Mouse (Mus musculus): ENCODE results near the gene Rab2b. TPM values are rescaled to one million over a fixed set of nuclear protein-coding genes. Genes with fewer than 3 reads are reported as not detected.
"Not testable (repeated sequence)": the region's sequence is repeated elsewhere in the genome, so short reads cannot be mapped to it uniquely, and the experiment has no call there.

Gene Rab2b
- polyA plus RNA-seq, 1 experiment from 2014 or later, result 20.8 TPM

DNA sequence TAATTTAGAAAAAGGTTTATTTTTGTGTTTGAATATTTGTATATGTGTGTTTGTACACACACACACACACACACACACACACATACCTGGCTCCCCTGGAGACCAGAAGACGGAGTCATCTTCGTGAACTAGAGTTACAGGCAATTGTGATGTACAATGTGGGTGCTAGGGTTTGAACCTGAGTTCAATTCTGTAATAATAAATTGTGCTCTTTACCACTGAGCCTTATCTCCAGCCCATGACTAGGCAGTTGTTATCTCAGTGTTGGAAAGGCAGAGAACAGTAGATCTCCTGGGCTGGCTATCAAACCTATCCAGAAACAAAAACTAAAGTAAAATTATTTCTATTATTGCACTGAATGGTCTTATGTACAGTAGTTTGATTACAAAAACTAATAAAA is 26.8 kb upstream of the Rab2b start:
- Histone ChIP-seq H3K4me3 (ENCODE audit: inconsistent target) (no peak overlapping the region), H3K36me3 (ENCODE audit: inconsistent target) (no peaks in the 10 kb centered on the region), H3K79me2 (ENCODE audit: inconsistent target) (peaks cover 34% of the 10 kb centered on the region), H3K27ac (no peak overlapping the region)
- WGBS (ENCODE audit: missing documents), result 88% methylated on average over 2 of the region's 2 CpGs

DNA sequence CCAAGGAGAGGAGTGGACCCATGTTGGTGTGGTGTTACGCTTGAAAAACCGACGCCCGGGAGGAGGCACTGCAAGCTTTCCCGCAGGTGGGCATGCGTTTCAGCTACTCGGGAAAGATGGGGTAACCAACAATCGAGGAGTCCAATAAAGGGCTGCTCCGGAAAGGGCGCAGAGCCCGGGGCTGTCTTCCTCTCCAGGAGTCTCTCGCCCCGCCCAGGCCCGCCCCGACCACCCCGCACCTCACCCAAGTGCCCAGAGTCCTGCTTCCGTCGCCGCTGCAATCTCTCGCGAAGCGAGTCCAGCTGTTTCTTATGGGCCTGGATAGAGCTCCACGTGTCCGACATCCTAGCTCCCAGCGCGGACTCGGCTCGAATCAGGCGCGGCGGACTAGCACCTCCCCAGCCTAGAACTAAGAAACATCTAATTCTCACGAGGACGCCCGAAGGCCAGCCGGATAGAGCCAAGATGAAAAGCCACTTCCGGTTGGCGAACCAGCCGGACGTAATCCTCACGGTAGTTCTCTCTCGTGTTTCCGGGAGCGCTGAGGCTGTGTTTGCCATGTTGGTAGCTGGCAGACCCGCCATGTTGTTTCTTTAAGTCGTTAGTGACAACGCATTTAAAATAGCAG is 25.4 kb upstream of the Rab2b start, which contains the start of gene Mettl3:
TSS of gene Mettl3 (minus strand) at position 485 of the 628 bp plus-strand sequence.
- Histone ChIP-seq H3K36me3 (ENCODE audit: inconsistent target) (peaks cover 7% of the 10 kb centered on the region; the same call in 1 of the 2 replicates), H3K79me2 (ENCODE audit: inconsistent target) (peaks cover 37% of the 10 kb centered on the region), H3K4me3 (ENCODE audit: inconsistent target) (peak within 1 kb of the TSS; percentile 90), H3K27ac (peak within 1 kb of the TSS; percentile 74)
- 1% methylated on average over 42 of the region's 46 CpGs for WGBS (ENCODE audit: missing documents)

GRCm38 (mm10) chr14:52303517-52303916 is 24.2 kb upstream of the Rab2b start:
- no CpG with 5 or more reads among the region's 3 CpGs for WGBS (ENCODE audit: missing documents)

DNA sequence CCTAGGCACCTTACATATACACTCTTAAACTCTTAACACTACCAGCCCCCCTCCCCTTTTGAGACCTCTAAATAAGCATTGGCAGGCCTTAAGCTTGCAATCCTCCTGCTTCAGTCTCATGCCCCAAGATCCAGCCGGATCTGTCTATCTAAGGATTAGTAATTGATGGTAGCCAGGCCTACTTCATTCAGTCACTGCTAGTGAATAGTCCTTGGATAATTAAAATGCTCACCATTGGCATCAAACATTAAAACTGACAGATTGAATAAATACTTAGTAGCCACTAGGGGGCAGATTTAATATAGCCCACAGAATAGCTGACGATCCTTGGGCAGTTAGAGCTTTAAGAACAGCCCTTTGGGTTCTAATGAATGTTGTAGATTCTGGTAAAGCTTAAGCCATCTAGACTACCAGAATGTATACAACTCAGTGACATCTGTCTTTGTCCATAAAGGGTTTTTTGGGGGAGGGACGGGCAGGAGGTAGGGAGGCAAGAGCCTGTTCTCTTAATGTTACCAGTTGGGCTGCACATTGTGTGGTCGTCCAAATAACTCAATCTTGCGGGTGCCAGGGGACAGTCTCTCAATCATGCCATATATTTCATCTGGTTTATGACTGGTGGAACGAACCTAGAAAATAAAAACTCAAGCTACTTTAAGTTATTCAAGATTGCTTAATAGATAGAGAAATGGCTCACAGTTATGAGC is 16.4 kb upstream of the Rab2b start:
- WGBS (ENCODE audit: missing documents), result 88% methylated on average over 5 of the region's 6 CpGs
- Histone ChIP-seq H3K4me3 (ENCODE audit: inconsistent target) (no peak overlapping the region), H3K79me2 (ENCODE audit: inconsistent target) (no peaks in the 10 kb centered on the region; the same call in 1 of the 2 replicates), H3K27ac (no peak overlapping the region), H3K36me3 (ENCODE audit: inconsistent target) (peaks cover 77% of the 10 kb centered on the region)

More at GRCm38 (mm10) chr14:52303517-52303916, 24.2 kb upstream of the Rab2b start:
- H3K79me2 ChIP-seq (ENCODE audit: inconsistent target), result peaks cover 37% of the 10 kb centered on the region
- H3K27ac ChIP-seq; H3K4me3 ChIP-seq (ENCODE audit: inconsistent target): not testable (repeated sequence)
- H3K36me3 ChIP-seq (ENCODE audit: inconsistent target), result peaks cover 18% of the 10 kb centered on the region; the same call in 1 of the 2 replicates

DNA sequence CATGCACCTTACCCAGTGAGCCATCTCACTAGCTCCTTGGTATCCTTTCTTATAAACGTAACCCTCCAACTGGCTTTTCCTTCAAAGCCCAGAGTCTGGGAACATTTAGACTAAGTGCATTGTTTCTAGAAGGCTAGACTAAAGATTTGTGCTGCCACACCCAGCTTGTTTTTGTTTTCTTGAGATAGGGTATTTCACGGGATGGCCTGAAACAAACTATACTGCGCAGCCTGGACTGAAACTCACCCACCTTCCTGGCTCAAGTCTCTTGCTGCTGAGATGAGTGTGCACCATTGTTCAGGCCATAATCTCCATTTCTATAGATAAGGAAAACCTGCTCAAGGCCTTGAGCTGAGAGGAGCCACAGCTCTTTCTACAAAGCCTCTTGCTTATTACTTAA is 4.8 kb upstream of the Rab2b start:
- H3K36me3 ChIP-seq (ENCODE audit: inconsistent target), result peaks cover 48% of the 10 kb centered on the region
- peaks cover 64% of the 10 kb centered on the region for H3K79me2 ChIP-seq (ENCODE audit: inconsistent target)
- 93% methylated on average over 3 of the region's 3 CpGs for WGBS (ENCODE audit: missing documents)
- no peak overlapping the region for H3K4me3 ChIP-seq (ENCODE audit: inconsistent target)
- no peak overlapping the region for H3K27ac ChIP-seq

DNA sequence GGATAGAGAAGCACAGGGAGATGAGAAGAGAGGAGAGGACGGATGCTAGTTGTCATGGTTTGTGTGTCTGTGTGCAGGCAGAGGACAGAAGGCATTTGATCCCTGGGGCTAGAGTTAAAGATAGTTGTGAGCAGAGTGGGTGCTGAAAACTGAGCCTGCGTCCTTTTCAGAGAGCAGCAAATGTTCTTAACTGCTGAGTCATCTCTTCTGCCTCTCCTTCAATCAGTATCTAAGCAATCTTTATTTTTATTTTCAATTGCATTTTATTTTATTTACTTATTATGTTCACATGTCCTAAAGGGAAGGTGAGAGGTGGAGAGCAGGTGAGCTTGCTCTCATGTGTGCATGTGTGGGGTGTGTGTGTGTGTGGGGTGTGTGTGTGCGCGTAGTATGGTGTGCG is 4.3 kb upstream of the Rab2b start:
- H3K36me3 ChIP-seq (ENCODE audit: inconsistent target), result peaks cover 45% of the 10 kb centered on the region
- no peak overlapping the region for H3K27ac ChIP-seq
- WGBS (ENCODE audit: missing documents), result 100% methylated on average over 2 of the region's 5 CpGs
- no peak overlapping the region for H3K4me3 ChIP-seq (ENCODE audit: inconsistent target)
- H3K79me2 ChIP-seq (ENCODE audit: inconsistent target), result peaks cover 64% of the 10 kb centered on the region

- H3K79me2 ChIP-seq (ENCODE audit: inconsistent target), result peaks cover 57% of the 10 kb centered on the region
- H3K27ac ChIP-seq, result peak overlapping the region; percentile 64
- H3K4me3 ChIP-seq (ENCODE audit: inconsistent target), result peak overlapping the region; percentile 71
- under 1% methylated on average over 19 of the region's 21 CpGs for WGBS (ENCODE audit: missing documents)
- H3K36me3 ChIP-seq (ENCODE audit: inconsistent target), result peaks cover 10% of the 10 kb centered on the region; the same call in 1 of the 2 replicates
Observed at GRCm38 (mm10) chr14:52279747-52280120, 389 bp upstream of the Rab2b start.

GRCm38 (mm10) chr14:52277210-52277609 is 2.1 kb downstream of the Rab2b start:
- peaks cover 32% of the 10 kb centered on the region for H3K79me2 ChIP-seq (ENCODE audit: inconsistent target)
- H3K36me3 ChIP-seq (ENCODE audit: inconsistent target), result no peaks in the 10 kb centered on the region
- no peak overlapping the region for H3K4me3 ChIP-seq (ENCODE audit: inconsistent target)
- no peak overlapping the region for H3K27ac ChIP-seq
- WGBS (ENCODE audit: missing documents), result 98% methylated on average over 4 of the region's 4 CpGs

- Histone ChIP-seq H3K79me2 (ENCODE audit: inconsistent target) (no peaks in the 10 kb centered on the region; the same call in 1 of the 2 replicates), H3K4me3 (ENCODE audit: inconsistent target) (no peak overlapping the region), H3K36me3 (ENCODE audit: inconsistent target) (no peaks in the 10 kb centered on the region), H3K27ac (no peak overlapping the region)
- WGBS (ENCODE audit: missing documents), result 80% methylated on average over 3 of the region's 3 CpGs
Observed at GRCm38 (mm10) chr14:52272781-52273180, 6.6 kb downstream of the Rab2b start.

GRCm38 (mm10) chr14:52257484-52258213 is 21.7 kb downstream of the Rab2b start, which contains the start of gene Chd8:
Chd8 (minus strand) TSS chr14:52257780.
- Histone ChIP-seq H3K27ac (peak within 1 kb of the TSS; percentile 40), H3K79me2 (ENCODE audit: inconsistent target) (peaks cover 46% of the 10 kb centered on the region), H3K36me3 (ENCODE audit: inconsistent target) (no peaks in the 10 kb centered on the region), H3K4me3 (ENCODE audit: inconsistent target) (peak within 1 kb of the TSS; percentile 83)
- under 1% methylated on average over 49 of the region's 54 CpGs for WGBS (ENCODE audit: missing documents)

GRCm38 (mm10) chr14:52256311-52257175 is 22.8 kb downstream of the Rab2b start:
- whole genome bisulfite sequencing (ENCODE audit: missing documents), result 2% methylated on average over 18 of the region's 18 CpGs
- peak overlapping the region; percentile 83 for H3K4me3 ChIP-seq (ENCODE audit: inconsistent target)
- H3K36me3 ChIP-seq (ENCODE audit: inconsistent target), result no peaks in the 10 kb centered on the region
- H3K27ac ChIP-seq, result peak overlapping the region; percentile 40
- H3K79me2 ChIP-seq (ENCODE audit: inconsistent target), result peaks cover 57% of the 10 kb centered on the region

- Histone ChIP-seq H3K79me2 (ENCODE audit: inconsistent target) (peaks cover 100% of the 10 kb centered on the region), H3K36me3 (ENCODE audit: inconsistent target) (no peaks in the 10 kb centered on the region), H3K27ac (no peak overlapping the region), H3K4me3 (ENCODE audit: inconsistent target) (no peak overlapping the region)
- WGBS (ENCODE audit: missing documents), result 83% methylated on average over 4 of the region's 4 CpGs
Observed at GRCm38 (mm10) chr14:52246129-52246528, 33.2 kb downstream of the Rab2b start.

DNA sequence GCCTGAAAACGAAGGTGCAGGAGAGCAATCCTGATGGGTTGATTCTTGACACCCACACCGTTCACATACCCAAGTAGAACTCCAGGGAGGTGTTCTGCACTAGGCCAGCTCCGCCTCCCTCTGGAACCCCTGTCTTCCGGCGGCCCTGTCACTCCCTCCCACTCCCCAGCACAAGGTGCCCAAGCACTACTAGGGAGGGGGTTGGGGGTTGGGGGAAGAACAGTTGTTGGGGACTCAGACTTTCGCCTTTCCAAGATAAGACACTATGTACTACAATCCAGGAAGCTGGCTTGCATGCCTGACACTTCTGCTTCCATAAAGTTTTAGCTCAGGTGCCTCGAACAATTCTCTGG is 34.7 kb downstream of the Rab2b start:
- Histone ChIP-seq H3K36me3 (ENCODE audit: inconsistent target) (no peaks in the 10 kb centered on the region), H3K4me3 (ENCODE audit: inconsistent target) (peak overlapping the region; percentile 95), H3K27ac (peak overlapping the region; percentile 45; the same call in 1 of the 2 replicates), H3K79me2 (ENCODE audit: inconsistent target) (peaks cover 100% of the 10 kb centered on the region)
- 20% methylated on average over 7 of the region's 7 CpGs for WGBS (ENCODE audit: missing documents)

Data from macrophage (primary cell).